Mouse (Mus musculus): Measurements from ENCODE around the gene Trpc1. TPM values are rescaled to one million over a fixed set of nuclear protein-coding genes. Genes with fewer than 3 reads are reported as not detected.

Gene Trpc1
- polyA plus RNA-seq, 1 experiment from 2014 or later, result 4.3 TPM

- Histone ChIP-seq H3K4me2 (replicated peaks) (peak overlapping the region; percentile 93), H3K9ac (peak overlapping the region; percentile 88), H3K36me3 (no peaks in the 10 kb centered on the region), H3K4me1 (peaks cover 9% of the 10 kb centered on the region; the same call in 1 of the 2 replicates), H3K27ac (no peak overlapping the region), H3K27me3 (replicated peaks) (peaks cover 5% of the 10 kb centered on the region), H3K4me3 (peak overlapping the region; percentile 90), H3K9me3 (no peaks in the 10 kb centered on the region)
- ATAC-seq (ENCODE audit: low FRiP score, low read depth), result peak; percentile 73
- WGBS, result under 1% methylated on average over 34 of the region's 34 CpGs
Observed at GRCm38 (mm10) chr9:95749461-95749928, 680 bp downstream of the Trpc1 start.

DNA sequence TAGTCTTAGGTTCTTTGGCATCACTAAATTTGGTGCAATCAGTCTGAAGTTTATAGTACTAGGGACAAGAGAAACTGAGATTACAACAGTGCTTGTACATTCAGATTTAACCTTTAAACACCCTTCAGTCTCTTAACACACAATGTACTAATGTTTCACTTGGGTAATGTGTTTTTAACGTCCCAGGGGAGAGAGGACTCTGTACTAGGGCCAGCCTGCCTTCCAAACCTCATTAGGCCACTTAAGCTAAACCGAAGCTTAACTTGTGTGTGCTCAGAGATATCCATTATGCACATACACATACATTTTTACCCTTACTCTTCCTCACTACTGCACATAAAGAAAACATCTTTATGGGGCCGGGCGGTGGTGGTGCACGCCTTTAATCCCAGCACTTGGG, 2.9 kb downstream of the Trpc1 start:
- Histone ChIP-seq H3K9ac (no peak overlapping the region), H3K4me3 (no peak overlapping the region), H3K4me2 (replicated peaks) (no peak overlapping the region), H3K9me3 (no peaks in the 10 kb centered on the region), H3K36me3 (no peaks in the 10 kb centered on the region), H3K4me1 (peaks cover 9% of the 10 kb centered on the region; the same call in 1 of the 2 replicates), H3K27ac (no peak overlapping the region), H3K27me3 (replicated peaks) (peaks cover 5% of the 10 kb centered on the region)
- no peak for ATAC-seq (ENCODE audit: low FRiP score, low read depth)
- 87% methylated on average over 5 of the region's 5 CpGs for WGBS

GRCm38 (mm10) chr9:95744845-95745613, 5.1 kb downstream of the Trpc1 start:
- H3K27ac ChIP-seq, result no peak overlapping the region
- no peak overlapping the region for H3K4me2 ChIP-seq (replicated peaks)
- no peak overlapping the region for H3K4me3 ChIP-seq
- peaks cover 9% of the 10 kb centered on the region; the same call in 1 of the 2 replicates for H3K4me1 ChIP-seq
- no peaks in the 10 kb centered on the region for H3K9me3 ChIP-seq
- 60% methylated on average over 7 of the region's 7 CpGs for WGBS
- H3K9ac ChIP-seq, result no peak overlapping the region
- peaks cover 5% of the 10 kb centered on the region for H3K27me3 ChIP-seq (replicated peaks)
- ATAC-seq (ENCODE audit: low FRiP score, low read depth), result no peak
- no peaks in the 10 kb centered on the region for H3K36me3 ChIP-seq

- Histone ChIP-seq H3K4me1 (no peaks in the 10 kb centered on the region), H3K27me3 (replicated peaks) (no peaks in the 10 kb centered on the region), H3K9me3 (no peaks in the 10 kb centered on the region), H3K27ac (no peak overlapping the region), H3K4me2 (replicated peaks) (no peak overlapping the region), H3K9ac (no peak overlapping the region), H3K4me3 (no peak overlapping the region), H3K36me3 (peaks cover 5% of the 10 kb centered on the region)
- ATAC-seq (ENCODE audit: low FRiP score, low read depth), result no peak
Observed at GRCm38 (mm10) chr9:95736238-95736637, 13.9 kb downstream of the Trpc1 start.

- no peaks in the 10 kb centered on the region for H3K27me3 ChIP-seq (replicated peaks)
- no peaks in the 10 kb centered on the region for H3K4me1 ChIP-seq
- no peaks in the 10 kb centered on the region for H3K9me3 ChIP-seq
- H3K4me3 ChIP-seq, result no peak overlapping the region
- no peak overlapping the region for H3K27ac ChIP-seq
- no peak overlapping the region for H3K9ac ChIP-seq
- WGBS, result 31% methylated on average over 8 of the region's 8 CpGs
- H3K36me3 ChIP-seq, result no peaks in the 10 kb centered on the region
- no peak overlapping the region for H3K4me2 ChIP-seq (replicated peaks)
- ATAC-seq (ENCODE audit: low FRiP score, low read depth), result no peak
Observed at GRCm38 (mm10) chr9:95712574-95712973, 37.6 kb downstream of the Trpc1 start.

DNA sequence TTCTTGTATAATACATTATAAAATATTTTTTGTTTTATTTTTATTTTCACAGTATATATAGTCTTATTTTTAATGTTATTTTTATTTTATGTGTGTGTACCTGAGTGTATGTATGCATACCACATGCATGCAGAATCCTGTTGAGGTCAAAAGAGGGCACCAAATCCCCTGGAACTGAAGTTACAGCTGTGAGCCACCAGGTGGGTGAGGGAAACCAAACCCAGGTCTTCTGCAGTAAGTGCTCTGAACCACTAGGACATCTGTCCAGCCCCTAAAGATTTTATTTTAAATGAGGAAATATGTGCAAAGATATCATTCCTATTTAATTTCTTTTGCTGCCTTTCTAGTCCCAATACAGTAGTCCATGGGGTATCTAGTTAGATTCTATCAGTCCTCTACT, 41.2 kb downstream of the Trpc1 start:
- Histone ChIP-seq H3K27me3 (replicated peaks) (no peaks in the 10 kb centered on the region), H3K36me3 (no peaks in the 10 kb centered on the region), H3K4me1 (no peaks in the 10 kb centered on the region), H3K4me3 (no peak overlapping the region), H3K9me3 (no peaks in the 10 kb centered on the region), H3K4me2 (replicated peaks) (no peak overlapping the region), H3K27ac (no peak overlapping the region), H3K9ac (no peak overlapping the region)
- no peak for ATAC-seq (ENCODE audit: low FRiP score, low read depth)

DNA sequence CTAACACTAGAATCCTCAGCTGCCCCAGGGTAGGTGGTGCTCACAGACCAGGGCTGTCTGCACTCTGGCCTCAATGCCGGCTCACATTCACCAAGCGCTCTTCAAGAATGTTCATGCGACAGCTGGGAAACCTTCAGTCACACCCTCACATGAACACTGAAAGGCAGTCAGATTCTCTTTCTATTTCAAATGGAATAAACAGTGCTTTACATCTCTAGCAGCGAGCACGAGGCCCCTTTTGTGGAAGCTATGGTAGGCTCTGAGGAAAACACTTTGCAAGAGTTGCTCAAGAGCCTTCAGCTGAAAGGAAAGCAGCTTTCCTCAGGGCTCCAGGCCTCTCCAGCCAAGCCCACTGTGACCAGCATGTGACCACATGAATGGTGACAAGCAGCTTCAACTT, 44.8 kb downstream of the Trpc1 start:
- ATAC-seq (ENCODE audit: low FRiP score, low read depth), result no peak
- no peaks in the 10 kb centered on the region for H3K9me3 ChIP-seq
- no peaks in the 10 kb centered on the region for H3K27me3 ChIP-seq (replicated peaks)
- no peak overlapping the region for H3K9ac ChIP-seq
- H3K4me1 ChIP-seq, result no peaks in the 10 kb centered on the region
- WGBS, result 89% methylated on average over 5 of the region's 5 CpGs
- H3K27ac ChIP-seq, result no peak overlapping the region
- H3K4me3 ChIP-seq, result no peak overlapping the region
- no peak overlapping the region for H3K4me2 ChIP-seq (replicated peaks)
- no peaks in the 10 kb centered on the region for H3K36me3 ChIP-seq

DNA sequence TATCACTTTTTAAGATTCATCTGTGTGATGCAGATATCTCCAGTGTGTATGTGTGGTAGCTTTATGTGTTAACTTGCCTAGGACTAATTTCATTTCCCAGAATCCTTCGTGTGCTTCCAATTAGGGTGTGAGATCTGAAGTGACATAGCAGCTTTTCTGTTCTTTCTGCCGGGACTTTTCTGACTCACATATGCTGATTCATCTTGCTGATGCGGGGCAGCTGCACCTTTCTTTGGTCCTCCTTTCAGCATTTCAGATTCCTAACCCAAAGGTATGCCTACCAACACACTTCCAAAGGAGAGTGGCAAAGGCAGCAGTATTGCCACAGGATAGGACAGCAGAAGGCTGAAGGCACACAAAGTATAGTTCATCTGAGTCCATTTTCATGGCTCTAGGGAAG, 46.1 kb downstream of the Trpc1 start:
- 87% methylated on average over 3 of the region's 3 CpGs for WGBS
- no peak overlapping the region for H3K9ac ChIP-seq
- H3K36me3 ChIP-seq, result no peaks in the 10 kb centered on the region
- H3K27me3 ChIP-seq (replicated peaks), result no peaks in the 10 kb centered on the region
- no peak overlapping the region for H3K27ac ChIP-seq
- no peak for ATAC-seq (ENCODE audit: low FRiP score, low read depth)
- H3K4me2 ChIP-seq (replicated peaks), result no peak overlapping the region
- H3K4me1 ChIP-seq, result no peaks in the 10 kb centered on the region
- no peak overlapping the region for H3K4me3 ChIP-seq
- H3K9me3 ChIP-seq, result no peaks in the 10 kb centered on the region

- Histone ChIP-seq H3K9me3 (no peaks in the 10 kb centered on the region), H3K4me3 (no peak overlapping the region), H3K27me3 (replicated peaks) (no peaks in the 10 kb centered on the region), H3K36me3 (no peaks in the 10 kb centered on the region), H3K27ac (no peak overlapping the region), H3K4me1 (no peaks in the 10 kb centered on the region), H3K4me2 (replicated peaks) (no peak overlapping the region), H3K9ac (no peak overlapping the region)
- no peak for ATAC-seq (ENCODE audit: low FRiP score, low read depth)
- 82% methylated on average over 4 of the region's 4 CpGs for WGBS
Observed at GRCm38 (mm10) chr9:95699273-95699672, 50.9 kb downstream of the Trpc1 start.

DNA sequence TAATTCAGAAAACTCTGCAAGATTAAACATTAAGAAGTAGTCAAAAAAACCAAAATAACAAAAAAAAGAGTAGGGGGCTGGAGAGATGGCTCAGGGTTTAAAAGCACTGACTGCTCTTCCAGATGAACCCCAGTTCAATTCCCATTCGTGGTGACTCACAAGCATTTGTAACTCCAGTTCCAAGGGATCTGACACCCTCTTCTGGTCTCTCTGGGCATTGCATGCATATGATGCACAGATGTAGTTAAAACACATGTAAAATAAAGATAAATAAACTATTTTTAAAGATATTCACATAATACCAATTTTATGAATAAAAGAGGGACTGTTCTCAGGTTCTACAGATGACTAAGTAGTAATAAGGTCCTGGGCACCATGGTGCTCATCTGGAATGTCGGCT, 52.4 kb downstream of the Trpc1 start:
- Histone ChIP-seq H3K9me3 (no peaks in the 10 kb centered on the region), H3K4me1 (no peaks in the 10 kb centered on the region), H3K27ac (no peak overlapping the region), H3K4me2 (replicated peaks) (no peak overlapping the region), H3K9ac (no peak overlapping the region), H3K27me3 (replicated peaks) (no peaks in the 10 kb centered on the region), H3K4me3 (no peak overlapping the region), H3K36me3 (no peaks in the 10 kb centered on the region)
- WGBS, result 53% methylated on average over 2 of the region's 2 CpGs
- no peak for ATAC-seq (ENCODE audit: low FRiP score, low read depth)

- Histone ChIP-seq H3K27me3 (replicated peaks) (no peaks in the 10 kb centered on the region), H3K4me3 (no peak overlapping the region), H3K4me1 (no peaks in the 10 kb centered on the region), H3K4me2 (replicated peaks) (no peak overlapping the region), H3K9me3 (no peaks in the 10 kb centered on the region), H3K9ac (no peak overlapping the region), H3K27ac (no peak overlapping the region), H3K36me3 (no peaks in the 10 kb centered on the region)
- 86% methylated on average over 6 of the region's 6 CpGs for WGBS
- ATAC-seq (ENCODE audit: low FRiP score, low read depth), result no peak
Observed at GRCm38 (mm10) chr9:95696581-95696980, 53.6 kb downstream of the Trpc1 start.

DNA sequence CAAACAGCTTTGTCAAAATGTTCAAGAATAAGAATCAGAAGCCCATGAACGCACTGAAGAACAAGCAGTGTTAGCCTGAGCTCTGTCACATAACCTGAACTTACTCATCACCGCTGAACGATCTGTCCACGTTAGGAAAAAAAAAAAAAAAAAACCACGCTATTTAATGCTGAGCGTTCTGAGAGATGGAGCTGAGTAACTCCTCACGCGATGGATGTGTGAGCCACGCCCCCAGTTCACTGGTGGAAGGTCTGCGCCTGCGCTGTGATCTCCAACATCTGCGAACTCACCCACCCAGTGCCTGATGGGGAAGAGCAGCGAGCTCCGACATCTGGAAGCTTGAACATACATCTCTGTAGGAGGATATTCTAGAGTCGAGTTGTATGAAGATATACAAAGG, 55.2 kb downstream of the Trpc1 start:
- Histone ChIP-seq H3K36me3 (no peaks in the 10 kb centered on the region), H3K27ac (no peak overlapping the region), H3K4me3 (no peak overlapping the region), H3K9ac (no peak overlapping the region), H3K27me3 (replicated peaks) (no peaks in the 10 kb centered on the region), H3K4me1 (no peaks in the 10 kb centered on the region), H3K9me3 (no peaks in the 10 kb centered on the region), H3K4me2 (replicated peaks) (no peak overlapping the region)
- 93% methylated on average over 15 of the region's 15 CpGs for WGBS
- no peak for ATAC-seq (ENCODE audit: low FRiP score, low read depth)

- Histone ChIP-seq H3K27me3 (replicated peaks) (no peaks in the 10 kb centered on the region), H3K4me3 (no peak overlapping the region), H3K36me3 (no peaks in the 10 kb centered on the region), H3K9me3 (no peaks in the 10 kb centered on the region), H3K9ac (no peak overlapping the region), H3K4me1 (no peaks in the 10 kb centered on the region), H3K4me2 (replicated peaks) (no peak overlapping the region), H3K27ac (no peak overlapping the region)
- WGBS, result 90% methylated on average over 12 of the region's 12 CpGs
- ATAC-seq (ENCODE audit: low FRiP score, low read depth), result no peak
Observed at GRCm38 (mm10) chr9:95694526-95694925, 55.6 kb downstream of the Trpc1 start.

Data from neural tube, embryonic 12.5 days (tissue).